Mouse (Mus musculus): ENCODE data around the gene Gsk3a. TPM values are rescaled to one million over a fixed set of nuclear protein-coding genes. Genes with fewer than 3 reads are reported as not detected.

The Gsk3a gene
- polyA plus RNA-seq, 1 experiment from 2014 or later, result 9.8 TPM

DNA sequence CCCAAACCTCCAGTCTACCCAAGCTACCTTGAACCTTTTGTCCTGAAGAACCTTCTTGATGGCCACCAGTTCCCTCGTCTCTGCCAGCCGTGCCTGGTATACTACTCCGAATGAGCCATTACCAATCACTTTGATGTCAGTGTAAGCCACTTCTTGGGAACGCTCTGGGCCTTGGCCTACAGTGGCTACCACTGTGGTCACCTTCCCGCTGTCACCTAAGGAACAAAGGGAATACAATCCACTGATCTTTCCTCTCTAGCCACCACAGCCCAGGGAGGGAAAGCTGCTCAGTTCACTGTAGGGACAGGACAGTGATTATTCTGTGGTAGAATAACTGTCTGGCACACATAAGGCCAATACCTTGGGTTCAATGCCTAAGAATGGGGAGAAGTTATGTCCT lies 2.1 kb downstream of the Gsk3a start:
- Histone ChIP-seq H3K9ac (ENCODE audit: low read depth, low read length) (no peak overlapping the region), H3K4me2 (ENCODE audit: low read length) (no peak overlapping the region), H3K4me3 (replicated peaks; ENCODE audit: low read depth, low read length) (no peak overlapping the region), H3K27ac (no peak overlapping the region), H3K9me3 (replicated peaks; ENCODE audit: low read length) (no peaks in the 10 kb centered on the region), H3K4me1 (replicated peaks; ENCODE audit: insufficient read depth, low read length) (peaks cover 13% of the 10 kb centered on the region), H3K36me3 (ENCODE audit: insufficient read depth, low read length) (peaks cover 28% of the 10 kb centered on the region), H3K27me3 (ENCODE audit: insufficient read depth, low read length) (no peaks in the 10 kb centered on the region)
- no peak for TF ChIP-seq CTCF (IDR thresholded peaks at IDR 0.05; ENCODE audit: low read depth)
- 78% methylated on average over 5 of the region's 5 CpGs for WGBS
- ATAC-seq (replicated peaks; ENCODE audit: low FRiP score, low read depth) (no peak), DNase-seq (ENCODE audit: low spot score) (no peak)

DNA sequence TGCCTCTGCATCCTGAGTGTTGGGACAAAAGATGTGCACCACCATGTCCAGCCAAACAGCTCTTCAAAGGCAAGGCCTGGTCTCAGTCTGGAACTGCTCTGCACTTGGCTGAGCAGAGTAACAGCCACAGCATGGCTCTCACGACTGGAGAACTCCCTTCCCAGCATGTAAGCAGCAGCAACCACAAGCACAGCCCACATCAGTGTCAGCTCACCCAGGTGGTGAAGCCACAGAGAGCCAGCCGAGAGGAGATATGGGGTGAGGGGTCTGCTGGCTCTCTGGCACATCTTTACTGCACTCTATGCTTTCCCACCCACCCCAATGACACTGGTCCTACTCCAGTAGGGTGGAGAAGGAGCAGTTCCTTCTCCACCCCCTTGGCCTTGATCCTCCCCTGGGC lies 4.6 kb downstream of the Gsk3a start:
- no peak for DNase-seq (ENCODE audit: low spot score)
- peaks cover 52% of the 10 kb centered on the region for H3K36me3 ChIP-seq (ENCODE audit: insufficient read depth, low read length)
- H3K27ac ChIP-seq, result no peak overlapping the region
- no peak overlapping the region for H3K4me3 ChIP-seq (replicated peaks; ENCODE audit: low read depth, low read length)
- H3K9ac ChIP-seq (ENCODE audit: low read depth, low read length), result no peak overlapping the region
- 80% methylated on average over 2 of the region's 2 CpGs for WGBS
- H3K27me3 ChIP-seq (ENCODE audit: insufficient read depth, low read length), result no peaks in the 10 kb centered on the region
- peaks cover 13% of the 10 kb centered on the region for H3K4me1 ChIP-seq (replicated peaks; ENCODE audit: insufficient read depth, low read length)
- no peaks in the 10 kb centered on the region for H3K9me3 ChIP-seq (replicated peaks; ENCODE audit: low read length)
- no peak overlapping the region for H3K4me2 ChIP-seq (ENCODE audit: low read length)
- TF ChIP-seq CTCF (IDR thresholded peaks at IDR 0.05; ENCODE audit: low read depth), result no peak
- ATAC-seq (replicated peaks; ENCODE audit: low FRiP score, low read depth), result no peak

DNA sequence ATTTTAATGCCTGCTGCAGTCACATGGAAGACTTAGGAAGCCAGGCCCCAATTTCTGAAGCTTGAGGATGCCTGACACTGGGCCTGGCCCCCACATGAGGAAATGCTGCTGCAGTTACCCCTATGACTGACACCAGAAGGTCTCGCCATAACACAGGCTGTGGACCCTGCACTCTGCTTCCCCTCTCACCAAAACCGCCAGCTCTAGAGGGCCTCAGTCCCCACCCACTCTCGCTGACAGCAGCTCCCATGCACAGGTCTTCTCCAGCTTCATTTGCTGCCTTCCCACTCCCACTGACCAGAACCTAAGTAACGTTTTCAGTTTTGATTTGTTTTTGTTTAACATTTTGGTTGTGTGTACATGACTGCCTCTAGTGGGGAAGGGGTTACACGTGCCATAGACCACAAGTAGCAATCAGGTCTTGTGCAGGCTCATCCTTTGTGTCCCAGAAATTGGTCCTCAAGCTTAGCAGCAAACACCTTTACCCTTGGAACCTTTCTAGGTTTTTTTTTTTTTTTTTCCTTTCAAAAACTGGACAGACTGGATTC lies 5.5 kb downstream of the Gsk3a start:
- no peak overlapping the region for H3K4me2 ChIP-seq (ENCODE audit: low read length)
- no peaks in the 10 kb centered on the region for H3K9me3 ChIP-seq (replicated peaks; ENCODE audit: low read length)
- ATAC-seq (replicated peaks; ENCODE audit: low FRiP score, low read depth), result no peak
- H3K36me3 ChIP-seq (ENCODE audit: insufficient read depth, low read length), result peaks cover 60% of the 10 kb centered on the region
- peak; percentile 34; the same call in 1 of the 2 replicates for TF ChIP-seq CTCF (IDR thresholded peaks at IDR 0.05; ENCODE audit: low read depth)
- peak; percentile 27 for DNase-seq (ENCODE audit: low spot score)
- 54% methylated on average over 5 of the region's 5 CpGs for WGBS
- H3K27me3 ChIP-seq (ENCODE audit: insufficient read depth, low read length), result no peaks in the 10 kb centered on the region
- no peak overlapping the region for H3K27ac ChIP-seq
- no peak overlapping the region for H3K9ac ChIP-seq (ENCODE audit: low read depth, low read length)
- H3K4me1 ChIP-seq (replicated peaks; ENCODE audit: insufficient read depth, low read length), result peaks cover 13% of the 10 kb centered on the region
- H3K4me3 ChIP-seq (replicated peaks; ENCODE audit: low read depth, low read length), result no peak overlapping the region

DNA sequence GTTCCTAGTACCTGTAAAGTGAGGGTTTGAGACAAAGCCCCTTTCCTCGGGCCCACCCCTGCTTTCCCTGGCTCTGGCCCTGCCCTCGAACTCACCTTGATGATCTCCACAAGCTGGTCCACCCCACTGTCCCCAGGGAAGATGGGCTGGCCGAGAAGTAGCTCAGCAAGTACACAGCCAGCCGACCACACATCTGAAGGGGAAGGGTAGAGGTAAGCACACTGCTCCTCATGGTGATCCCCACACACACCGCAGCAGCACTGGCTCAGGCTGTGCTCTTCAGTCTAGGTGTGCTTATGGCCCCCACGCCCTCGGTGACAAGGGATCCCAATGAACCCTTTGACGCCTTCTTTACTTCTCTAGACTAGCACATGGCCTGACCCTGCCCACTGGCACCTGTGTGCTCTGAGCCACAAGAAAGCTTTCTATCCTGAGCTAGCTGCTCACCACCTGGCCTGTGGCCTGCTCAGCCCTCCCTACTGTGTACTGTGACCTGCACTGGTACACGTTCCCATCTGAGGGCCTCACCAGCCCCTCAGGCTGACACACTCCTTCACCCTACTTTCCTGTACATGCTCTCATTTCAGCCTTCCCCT lies 6.9 kb downstream of the Gsk3a start:
- Histone ChIP-seq H3K36me3 (ENCODE audit: insufficient read depth, low read length) (peaks cover 74% of the 10 kb centered on the region), H3K27me3 (ENCODE audit: insufficient read depth, low read length) (no peaks in the 10 kb centered on the region), H3K9me3 (replicated peaks; ENCODE audit: low read length) (no peaks in the 10 kb centered on the region), H3K4me2 (ENCODE audit: low read length) (no peak overlapping the region), H3K9ac (ENCODE audit: low read depth, low read length) (no peak overlapping the region), H3K4me3 (replicated peaks; ENCODE audit: low read depth, low read length) (no peak overlapping the region), H3K4me1 (replicated peaks; ENCODE audit: insufficient read depth, low read length) (0 out of 2 replicates have a peak, but pooled peaks cover under 1% of the 10 kb centered on the region), H3K27ac (no peak overlapping the region; the same call in 1 of the 2 replicates)
- DNase-seq (ENCODE audit: low spot score) (no peak), ATAC-seq (replicated peaks; ENCODE audit: low FRiP score, low read depth) (no peak)
- 84% methylated on average over 9 of the region's 9 CpGs for WGBS
- TF ChIP-seq CTCF (IDR thresholded peaks at IDR 0.05; ENCODE audit: low read depth), result no peak

DNA sequence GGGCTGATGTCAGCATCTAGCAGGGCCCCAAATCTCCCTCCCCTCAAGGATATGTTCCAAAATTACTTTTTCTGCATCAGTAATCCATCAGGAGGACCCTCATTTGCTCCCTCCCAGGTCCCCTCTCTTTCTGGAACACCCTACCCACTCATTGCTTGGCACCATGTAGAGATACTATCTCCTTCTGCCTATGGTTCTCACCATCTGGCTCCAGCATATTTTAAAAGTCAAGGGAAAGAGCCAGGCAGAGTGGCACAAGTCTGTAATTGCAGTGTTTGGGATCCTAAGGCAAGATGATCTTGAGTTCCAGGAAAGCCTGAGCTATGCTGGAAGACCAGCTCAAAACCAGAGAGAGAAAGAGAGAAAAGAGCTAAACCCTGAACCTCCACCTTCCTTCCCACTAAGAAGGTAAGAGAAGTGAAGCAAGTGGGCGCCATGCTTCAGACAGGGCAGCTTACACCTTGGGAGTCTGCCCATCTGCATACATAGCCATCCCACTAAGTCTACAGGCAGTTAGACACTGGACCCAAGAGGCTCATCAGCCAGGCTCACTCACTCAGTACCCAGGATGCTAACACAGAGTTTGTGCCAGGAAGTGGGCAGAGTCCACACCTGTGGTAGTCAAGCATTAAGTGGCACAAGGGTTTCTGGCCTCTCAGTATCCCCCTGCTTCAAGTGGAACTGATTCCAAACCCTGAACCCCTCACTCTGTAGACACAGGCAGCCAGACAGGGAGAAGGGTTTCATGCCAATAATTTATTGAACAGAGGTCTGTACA lies 9.9 kb downstream of the Gsk3a start:
- Histone ChIP-seq H3K4me3 (replicated peaks; ENCODE audit: low read depth, low read length) (no peak overlapping the region), H3K4me1 (replicated peaks; ENCODE audit: insufficient read depth, low read length) (no peaks in the 10 kb centered on the region), H3K9me3 (replicated peaks; ENCODE audit: low read length) (no peaks in the 10 kb centered on the region), H3K27ac (no peak overlapping the region), H3K9ac (ENCODE audit: low read depth, low read length) (no peak overlapping the region), H3K27me3 (ENCODE audit: insufficient read depth, low read length) (no peaks in the 10 kb centered on the region), H3K4me2 (ENCODE audit: low read length) (no peak overlapping the region), H3K36me3 (ENCODE audit: insufficient read depth, low read length) (peaks cover 81% of the 10 kb centered on the region)
- no peak for TF ChIP-seq CTCF (IDR thresholded peaks at IDR 0.05; ENCODE audit: low read depth)
- 100% methylated on average over 1 of the region's 1 CpGs for WGBS
- DNase-seq (ENCODE audit: low spot score) (no peak), ATAC-seq (replicated peaks; ENCODE audit: low FRiP score, low read depth) (no peak)

DNA sequence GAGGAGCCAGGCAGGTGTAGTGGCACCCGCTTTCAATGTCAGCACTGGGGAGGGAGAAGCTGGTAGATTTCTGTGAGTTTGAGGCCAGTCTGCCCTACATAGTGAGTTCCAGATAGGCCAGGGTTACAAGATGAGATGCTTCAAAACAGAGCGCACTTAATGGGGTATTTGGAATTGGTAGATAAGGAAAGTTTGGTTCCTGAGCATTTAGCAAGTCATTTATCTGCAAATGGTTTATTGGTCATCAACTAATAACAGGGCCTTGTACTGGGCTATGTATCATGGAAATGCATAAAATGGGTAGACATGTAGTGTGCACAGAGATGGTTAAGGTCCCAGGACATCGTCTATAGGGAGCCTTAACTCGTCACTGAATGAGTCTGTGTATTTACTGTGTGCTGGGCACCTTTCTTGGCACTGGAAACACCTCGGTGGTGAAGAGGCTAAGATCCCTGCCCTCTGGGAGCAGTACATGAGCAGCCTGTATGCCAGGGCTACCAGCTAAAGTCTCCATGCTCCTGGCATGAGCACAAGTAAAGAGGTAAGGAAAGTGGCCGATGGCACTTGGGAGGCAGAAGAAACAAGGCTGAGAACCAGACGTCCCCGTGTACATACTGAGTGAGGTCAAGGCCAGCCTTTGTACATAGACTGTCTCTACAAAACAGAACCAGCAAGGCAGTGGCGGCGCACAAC lies 15.2 kb downstream of the Gsk3a start:
- H3K4me1 ChIP-seq (replicated peaks; ENCODE audit: insufficient read depth, low read length), result peaks cover 15% of the 10 kb centered on the region
- TF ChIP-seq CTCF (IDR thresholded peaks at IDR 0.05; ENCODE audit: low read depth), result no peak

More for the DNA sequence above, 15.2 kb downstream of the Gsk3a start:
- no peak for DNase-seq (ENCODE audit: low spot score)
- H3K4me2 ChIP-seq (ENCODE audit: low read length), result peak overlapping the region; percentile 87
- WGBS, result 86% methylated on average over 10 of the region's 10 CpGs
- peak overlapping the region; percentile 52; the same call in 1 of the 2 replicates for H3K9ac ChIP-seq (ENCODE audit: low read depth, low read length)
- H3K36me3 ChIP-seq (ENCODE audit: insufficient read depth, low read length), result peaks cover 31% of the 10 kb centered on the region
- H3K27ac ChIP-seq, result no peak overlapping the region
- H3K9me3 ChIP-seq (replicated peaks; ENCODE audit: low read length), result no peaks in the 10 kb centered on the region
- peak overlapping the region; percentile 64 for H3K4me3 ChIP-seq (replicated peaks; ENCODE audit: low read depth, low read length)
- H3K27me3 ChIP-seq (ENCODE audit: insufficient read depth, low read length), result no peaks in the 10 kb centered on the region
- no peak for ATAC-seq (replicated peaks; ENCODE audit: low FRiP score, low read depth)

All from kidney, postnatal 0 days (tissue).